Mouse (Mus musculus) ovary, postnatal 10 days (tissue): ENCODE results near the gene Nacad.

Source experiments
- DNase-seq: peaks from one replicate; pipeline ENCODE4 v3.0.0; 2022; ENCODE audit warnings: low spot score

Nacad gene

DNA sequence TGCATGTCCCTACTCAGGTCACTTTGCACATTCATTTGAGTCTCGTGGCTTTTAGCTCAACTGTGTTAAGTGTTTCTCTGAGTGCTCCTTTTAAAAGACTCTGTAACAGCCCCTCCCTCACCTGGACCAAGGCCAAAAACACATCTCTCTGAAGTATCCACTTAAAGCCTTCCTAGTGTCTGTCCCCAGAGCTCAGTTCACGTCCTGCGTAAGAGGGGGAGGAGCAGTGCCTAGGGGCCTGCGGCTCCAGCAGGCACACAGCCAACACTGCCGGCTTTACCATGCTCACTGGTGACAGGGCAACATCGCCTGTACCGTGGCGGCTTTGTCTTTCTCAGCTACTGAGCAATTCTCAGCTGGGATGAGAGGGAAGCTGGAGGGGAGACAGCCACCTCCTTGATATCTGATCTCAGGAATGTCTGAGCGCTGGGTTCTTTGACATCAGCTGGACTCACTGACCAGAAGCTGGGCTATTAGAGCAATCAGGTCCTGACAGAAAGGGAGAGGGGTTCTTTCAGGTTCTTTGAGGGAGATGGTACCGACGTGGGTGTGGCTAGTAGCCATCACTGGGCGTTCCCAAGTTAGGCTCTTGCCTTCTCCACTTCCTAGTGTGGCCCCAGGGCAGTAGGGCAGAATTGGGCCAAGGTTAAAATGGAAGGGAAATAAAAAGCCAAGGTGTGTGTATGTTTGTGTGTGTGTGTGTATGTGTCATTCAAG is 1.8 kb downstream of the Nacad start:
- DNase-seq: no peak

DNA sequence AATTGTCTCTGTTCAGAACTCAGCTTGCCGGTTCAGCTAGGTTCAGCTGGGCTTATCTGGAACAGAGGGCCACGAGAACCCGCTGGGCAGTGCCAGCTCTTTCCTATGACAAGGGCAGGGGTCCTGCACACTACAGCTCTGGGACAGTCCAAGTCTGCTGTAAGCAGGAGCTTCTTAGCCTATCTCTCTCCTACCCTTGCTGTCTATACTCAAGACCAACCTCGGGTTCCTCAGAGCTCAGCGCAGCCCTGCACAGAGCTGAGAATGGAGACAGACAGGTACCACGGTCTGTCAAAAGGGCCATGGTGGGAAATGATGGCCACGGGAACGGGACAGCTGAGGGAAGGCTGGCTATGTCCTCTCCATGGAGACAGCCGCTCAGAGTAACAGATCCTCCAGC is 2.6 kb downstream of the Nacad start:
- no peak for DNase-seq

DNA sequence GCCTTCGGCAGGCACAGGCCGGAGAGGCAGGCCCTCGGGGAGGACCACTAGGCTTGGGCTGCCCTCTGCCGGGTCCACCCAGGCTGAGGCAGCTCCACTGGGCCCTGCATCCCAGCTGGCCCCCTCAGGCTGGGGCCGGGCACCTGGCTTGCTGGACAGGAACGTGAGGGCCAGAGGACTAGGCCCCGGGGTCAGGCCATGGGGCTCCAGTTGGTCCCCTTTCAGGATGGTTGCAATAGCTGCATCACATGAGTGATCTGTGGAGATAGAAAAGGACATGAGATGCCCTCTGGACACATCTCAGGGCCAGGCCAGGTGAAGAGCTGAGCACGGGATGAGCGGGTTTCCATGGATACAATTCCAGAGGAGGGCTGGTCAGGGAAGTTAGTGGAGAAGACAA is 3.2 kb downstream of the Nacad start:
- no peak for DNase-seq

DNA sequence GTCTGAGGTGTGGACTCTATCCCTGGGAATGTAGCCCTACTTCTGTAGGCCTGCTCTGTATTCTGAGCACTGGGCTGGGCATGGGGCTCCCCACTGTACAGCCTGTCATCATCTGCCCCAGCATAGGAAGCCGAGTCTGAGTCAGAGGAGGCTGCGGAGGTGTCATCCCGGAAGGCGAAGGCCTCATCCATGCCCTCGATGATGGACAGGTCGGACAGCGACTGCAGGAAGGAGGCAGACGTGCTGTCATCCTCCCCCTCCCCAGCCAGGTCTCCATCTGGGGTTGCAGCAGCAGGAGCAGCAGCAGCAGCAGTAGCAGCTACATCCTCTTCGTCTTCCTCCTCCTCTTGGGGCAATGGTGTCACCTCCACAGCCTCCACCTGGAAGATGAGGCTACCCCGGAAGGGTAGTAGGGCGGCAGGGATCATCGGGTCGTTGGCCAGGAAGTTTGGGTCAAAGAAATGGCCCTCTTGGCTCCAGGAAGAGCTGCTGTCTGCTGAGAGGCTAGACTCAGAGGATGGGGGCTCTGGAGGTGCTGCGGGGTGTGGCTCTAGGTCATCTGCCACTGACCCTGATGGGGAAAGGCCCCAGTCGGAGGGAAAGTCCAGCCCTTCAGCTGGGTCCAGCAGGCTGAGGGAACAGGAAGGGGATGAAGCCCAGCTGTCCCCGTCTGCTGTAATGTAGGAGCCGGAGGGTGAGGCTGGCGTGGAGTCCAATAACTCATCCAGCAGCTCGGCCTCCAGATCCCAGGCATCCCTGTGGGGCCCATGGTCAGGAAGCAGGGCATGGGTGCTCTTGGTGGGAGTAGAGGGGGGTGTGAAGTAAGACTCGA is 4.0 kb downstream of the Nacad start:
- no peak for DNase-seq

DNA sequence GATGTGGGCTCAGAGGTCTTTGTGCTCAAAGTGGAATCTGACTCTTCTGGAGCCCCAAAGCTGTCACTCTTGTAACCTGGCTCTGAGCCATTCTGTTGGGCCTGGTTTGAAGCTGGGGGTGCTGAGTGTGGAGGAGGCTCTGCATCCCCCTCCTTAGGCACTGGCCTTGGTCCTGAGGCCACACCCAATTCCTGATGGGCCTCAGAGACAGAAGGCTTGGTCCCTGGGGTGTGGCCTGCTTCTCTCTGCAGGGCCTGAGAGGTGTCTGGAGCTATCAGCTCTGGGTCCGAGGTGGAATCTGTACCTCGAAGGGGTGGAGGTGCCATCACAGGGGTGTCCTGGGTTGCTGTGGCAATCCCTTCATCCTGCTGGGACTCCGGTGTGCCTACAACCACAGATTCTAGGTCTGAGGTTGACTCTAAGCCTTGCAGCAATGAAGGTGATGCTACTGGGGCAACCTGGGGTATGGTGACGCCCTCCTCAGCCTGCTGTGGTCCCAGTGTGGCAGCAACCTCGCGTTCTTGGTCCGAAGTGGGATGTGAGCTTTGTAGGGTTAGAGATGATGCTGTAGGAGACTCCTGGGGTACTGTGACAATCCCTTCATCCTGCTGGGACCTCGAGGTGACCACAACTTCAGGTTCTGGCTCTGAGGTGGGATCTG is 5.4 kb downstream of the Nacad start:
- no peak for DNase-seq

DNA sequence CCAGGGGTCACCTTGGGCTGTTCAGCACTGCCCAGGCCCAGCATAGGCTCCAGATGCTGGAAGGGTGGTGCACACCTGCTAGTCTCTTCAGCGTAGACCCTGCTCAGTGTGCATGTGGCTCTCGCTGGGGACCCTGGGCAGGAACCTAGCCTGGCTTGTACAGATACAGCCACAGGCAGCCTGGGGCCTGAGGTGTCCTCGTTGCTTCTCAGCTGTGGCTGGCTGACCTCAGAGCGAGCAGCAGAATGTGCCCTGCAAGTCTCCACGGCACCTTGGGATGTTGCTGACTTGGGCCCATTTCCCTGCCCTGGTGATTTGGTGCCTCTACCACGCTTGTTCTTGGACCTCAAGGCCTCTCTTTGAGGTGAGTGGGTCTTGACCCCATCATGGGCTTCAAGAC is 6.0 kb downstream of the Nacad start:
- DNase-seq: no peak

DNA sequence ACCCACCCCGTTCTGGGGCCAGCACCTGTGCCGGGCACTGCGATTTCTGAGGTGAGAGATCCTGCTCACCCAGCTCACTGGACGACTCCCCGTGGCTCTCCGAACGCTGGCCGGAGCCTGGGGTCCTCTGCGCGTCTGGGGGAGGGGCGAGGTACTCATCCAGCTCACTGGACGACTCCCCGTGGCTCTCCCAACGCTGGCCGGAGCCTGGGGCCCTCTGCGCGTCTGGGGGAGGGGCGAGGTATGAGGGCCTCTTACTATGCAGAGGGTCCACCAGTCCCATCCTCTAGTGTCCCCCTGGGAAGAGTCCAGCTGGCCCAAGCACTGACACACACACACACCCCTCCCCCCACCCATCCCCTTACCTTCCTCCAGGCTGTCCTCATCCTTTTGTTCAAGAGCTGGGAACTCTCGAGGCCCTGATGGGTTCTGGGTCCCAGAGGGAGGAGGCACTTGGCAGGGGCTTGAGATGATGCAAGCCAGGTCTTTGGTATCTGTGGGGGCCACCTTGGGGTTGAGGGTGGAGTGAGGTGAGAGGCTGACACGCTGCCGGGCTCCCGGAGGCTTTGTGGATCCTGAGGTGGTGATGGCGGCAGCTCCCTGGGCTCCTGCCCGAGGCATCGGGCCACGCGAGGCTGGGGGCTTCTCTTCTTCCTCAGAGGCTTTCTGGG is 6.7 kb downstream of the Nacad start:
- no peak for DNase-seq

DNA sequence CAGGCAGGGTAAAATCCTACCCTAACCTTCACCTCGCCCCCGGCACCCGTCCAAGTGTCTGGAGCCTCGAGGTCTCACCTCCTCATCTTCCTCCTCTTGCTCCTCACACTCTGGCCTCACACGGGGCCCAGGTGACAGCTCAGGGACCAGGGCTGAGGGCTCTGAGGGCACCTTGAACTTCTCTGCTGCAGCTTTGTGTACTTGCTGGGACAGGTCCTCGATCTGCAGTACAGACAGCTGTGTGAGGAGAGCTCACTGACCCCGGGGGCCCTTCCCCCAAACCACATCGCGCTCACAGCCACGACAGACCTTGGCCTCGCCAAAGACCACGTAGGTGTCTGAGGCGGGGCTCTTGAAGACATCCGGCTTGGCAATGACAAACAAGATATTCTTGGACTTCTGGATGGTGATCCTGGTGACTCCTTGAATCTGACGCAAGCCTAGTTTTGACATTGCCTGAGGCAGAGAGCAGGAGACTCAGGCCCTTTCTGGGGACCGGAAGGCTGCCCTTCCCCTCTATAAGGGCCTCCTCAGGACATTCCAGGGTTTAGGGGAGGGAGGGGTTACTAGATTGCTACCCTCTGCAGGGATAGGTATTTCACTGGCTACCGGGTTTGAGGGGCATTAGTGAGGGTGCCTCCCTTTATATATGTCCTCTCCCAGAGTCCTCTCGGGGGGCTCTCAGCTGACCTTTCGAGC is 7.5 kb downstream of the Nacad start:
- DNase-seq: no peak

DNA sequence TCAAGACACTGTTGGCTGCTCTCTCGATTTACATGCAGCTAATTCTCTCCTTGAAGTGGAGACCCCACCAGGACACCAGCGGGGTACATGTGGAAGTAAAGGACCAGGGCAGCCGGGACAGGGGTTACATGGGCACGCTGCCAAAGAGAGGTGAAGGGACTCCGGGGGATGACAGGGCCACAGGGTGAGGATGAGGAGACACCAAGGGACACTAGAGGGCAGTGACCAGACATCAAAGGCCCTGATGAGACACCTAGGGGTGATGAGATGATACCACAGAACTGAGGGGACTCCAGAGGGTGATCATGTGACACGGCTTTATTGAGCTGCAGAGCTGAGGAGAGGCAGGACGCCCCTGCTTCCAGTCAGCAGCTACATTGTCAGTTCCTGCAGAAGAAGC is 8.3 kb downstream of the Nacad start:
- DNase-seq: no peak

DNA sequence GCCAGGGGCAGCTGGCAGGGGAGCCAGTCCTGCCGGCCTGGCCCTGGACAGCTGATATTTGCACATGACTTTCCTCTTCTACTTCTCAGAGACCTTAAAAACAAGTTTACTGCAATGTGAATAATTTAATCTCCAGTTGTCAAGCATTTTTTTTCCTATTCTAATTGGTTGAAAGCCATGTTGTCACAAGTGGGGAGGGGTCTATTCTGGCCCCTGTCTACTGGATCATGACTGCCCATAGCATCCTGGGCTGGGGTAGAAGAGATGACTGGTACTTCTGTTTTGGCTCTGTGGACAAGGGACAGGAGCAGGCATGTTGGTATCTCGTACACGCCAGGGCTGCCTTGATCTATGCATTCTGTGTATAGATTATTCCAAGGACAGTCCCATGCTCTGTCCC is 9.2 kb downstream of the Nacad start:
- no peak for DNase-seq

DNA sequence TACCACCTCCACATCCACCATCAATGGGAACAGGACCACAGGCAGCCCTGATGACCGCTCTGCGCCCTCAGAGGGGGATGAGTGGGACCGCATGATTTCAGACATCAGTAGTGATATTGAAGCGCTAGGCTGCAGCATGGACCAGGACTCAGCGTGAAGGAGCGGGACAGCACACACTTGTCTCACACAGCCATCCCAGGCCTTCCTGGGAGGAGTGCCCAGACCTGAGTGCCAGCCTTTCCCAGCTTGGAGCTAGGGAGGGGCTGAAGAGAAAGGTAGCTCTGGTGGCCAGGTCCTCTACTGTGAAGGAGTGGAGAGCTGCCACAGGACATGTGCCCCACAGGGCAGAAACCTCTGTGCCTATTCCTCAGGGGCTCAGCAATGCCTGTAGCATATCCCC is 9.6 kb downstream of the Nacad start:
- DNase-seq: no peak

DNA sequence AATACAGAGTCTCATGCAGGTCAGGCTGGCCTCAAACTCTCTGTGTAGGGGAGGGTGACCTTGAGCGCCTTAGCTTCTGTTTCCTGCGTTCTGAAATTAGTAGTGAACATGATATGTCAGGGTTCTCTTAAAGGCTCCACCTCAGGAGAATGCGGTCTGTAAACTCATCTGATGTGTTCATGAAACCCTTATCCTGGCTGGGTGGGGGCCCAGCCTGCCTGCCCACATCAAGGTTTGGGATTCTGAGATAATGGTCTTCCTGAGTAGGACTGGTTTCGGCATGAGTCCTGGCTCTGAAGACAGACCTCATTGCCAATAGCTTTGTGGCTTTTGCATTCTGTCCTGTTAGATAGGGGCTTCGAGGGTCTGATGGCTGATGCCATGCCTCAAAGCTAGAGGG is 10.5 kb downstream of the Nacad start:
- no peak for DNase-seq

DNA sequence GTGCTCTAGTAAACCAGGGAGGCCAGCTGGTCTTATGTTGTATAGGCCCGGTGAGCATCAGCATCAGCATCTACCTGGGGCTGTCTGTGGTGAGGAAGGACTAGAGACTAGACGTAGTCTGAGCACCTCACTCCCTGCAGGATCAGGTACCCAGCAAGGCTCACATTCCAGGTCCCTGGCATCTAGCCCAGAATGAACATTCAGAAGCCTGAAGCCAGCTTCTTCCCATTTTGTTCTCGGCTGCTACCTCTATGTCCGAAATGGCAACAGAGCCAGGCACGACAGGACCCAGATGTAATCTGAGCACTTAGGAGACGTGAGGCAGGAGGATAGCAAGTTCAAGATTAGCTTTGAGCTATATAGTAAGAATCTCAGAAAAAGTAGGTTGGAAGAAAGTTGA is 11.0 kb downstream of the Nacad start:
- no peak for DNase-seq

DNA sequence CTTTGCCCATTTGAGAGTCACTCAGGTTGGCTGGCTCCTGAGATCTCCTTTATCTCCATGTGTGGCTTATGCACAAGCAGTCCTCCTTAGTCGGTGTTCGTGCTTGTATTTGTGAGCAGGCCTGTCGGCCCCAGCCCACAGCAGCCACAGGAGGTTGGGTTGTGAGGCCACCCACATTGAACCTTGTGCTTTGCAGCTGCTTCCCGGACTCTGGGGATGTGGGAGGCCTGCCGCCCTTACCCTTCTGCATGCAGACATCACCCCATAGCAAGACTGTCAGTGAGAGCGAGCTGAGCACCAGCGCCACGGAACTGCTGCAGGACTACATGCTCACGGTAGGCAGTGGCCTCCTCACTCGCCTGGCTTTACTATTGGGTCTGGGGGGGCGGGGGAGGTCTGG is 12.4 kb downstream of the Nacad start:
- DNase-seq: no peak

DNA sequence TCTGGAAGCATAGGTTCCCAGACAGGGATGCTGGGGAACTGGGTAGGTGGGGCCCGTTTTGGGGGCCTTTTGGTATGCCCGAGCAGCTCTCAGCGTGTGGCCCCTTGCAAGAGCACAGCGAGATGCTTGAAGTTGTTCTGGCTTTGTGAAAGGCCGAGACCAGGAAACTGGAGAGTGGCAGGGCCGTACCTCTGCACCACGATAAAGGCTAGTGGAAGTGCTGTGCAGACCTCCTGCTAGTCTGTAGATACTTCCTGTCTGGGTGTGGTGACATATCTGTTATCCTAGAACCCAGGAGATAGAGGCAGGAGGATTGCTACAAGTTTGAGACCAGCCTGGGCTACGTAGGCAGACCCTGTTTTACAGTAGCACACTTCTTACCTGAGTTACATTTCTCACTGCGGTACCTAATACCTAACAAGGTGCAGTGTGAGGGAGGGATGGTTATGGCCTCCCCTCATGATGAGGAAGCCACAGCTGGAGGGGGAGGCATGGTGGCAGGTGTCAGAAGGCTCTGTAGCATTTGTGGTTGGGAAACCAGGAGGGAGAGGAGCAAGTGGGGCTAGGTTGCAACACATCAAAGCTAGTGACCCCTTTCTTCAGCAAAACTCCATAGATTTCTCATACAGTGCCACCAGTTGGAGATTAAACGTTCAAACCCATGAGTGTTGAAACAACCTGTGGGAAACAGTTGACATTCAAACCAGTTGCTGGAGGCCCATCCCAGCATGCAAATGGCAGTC is 14.7 kb downstream of the Nacad start:
- DNase-seq: no peak

DNA sequence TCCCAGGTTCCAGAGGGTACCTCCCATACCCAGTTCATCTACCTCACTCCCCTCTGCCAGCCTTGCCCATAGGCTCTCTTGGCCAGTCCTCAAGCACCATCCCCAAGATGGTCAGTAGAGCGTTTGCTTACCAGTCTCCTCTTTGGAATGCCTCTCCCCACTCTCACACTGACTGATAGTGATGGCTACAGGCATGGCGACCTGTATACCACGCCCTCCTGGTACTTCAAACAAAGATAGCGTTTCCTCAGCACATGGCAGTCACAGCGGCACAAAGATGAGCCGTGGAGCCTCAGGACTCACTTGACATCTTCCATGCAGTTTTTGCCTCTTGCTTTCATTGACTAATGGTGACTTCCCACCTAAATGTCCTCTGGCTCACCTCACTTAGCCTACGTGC is 16.0 kb downstream of the Nacad start:
- no peak for DNase-seq

DNA sequence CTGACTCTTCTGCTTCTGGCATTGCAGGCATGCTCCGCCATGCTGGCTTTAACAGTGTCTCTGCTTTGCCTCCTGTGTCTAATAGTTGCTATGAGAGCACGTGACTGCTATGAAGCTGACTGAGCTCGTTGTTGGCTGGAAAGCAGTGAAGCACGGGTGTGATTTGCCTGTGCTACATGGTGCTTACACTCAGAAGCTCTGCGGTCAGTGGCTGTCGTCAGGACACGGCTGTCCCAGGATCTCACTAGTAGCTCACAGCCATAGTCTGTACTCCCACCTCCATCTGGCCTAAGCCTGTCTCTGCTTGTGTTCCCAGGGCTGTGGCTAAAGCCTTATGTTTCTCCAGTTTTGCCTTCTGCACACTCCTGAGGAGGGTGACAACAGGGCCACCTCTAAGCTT is 17.6 kb downstream of the Nacad start:
- no peak for DNase-seq

DNA sequence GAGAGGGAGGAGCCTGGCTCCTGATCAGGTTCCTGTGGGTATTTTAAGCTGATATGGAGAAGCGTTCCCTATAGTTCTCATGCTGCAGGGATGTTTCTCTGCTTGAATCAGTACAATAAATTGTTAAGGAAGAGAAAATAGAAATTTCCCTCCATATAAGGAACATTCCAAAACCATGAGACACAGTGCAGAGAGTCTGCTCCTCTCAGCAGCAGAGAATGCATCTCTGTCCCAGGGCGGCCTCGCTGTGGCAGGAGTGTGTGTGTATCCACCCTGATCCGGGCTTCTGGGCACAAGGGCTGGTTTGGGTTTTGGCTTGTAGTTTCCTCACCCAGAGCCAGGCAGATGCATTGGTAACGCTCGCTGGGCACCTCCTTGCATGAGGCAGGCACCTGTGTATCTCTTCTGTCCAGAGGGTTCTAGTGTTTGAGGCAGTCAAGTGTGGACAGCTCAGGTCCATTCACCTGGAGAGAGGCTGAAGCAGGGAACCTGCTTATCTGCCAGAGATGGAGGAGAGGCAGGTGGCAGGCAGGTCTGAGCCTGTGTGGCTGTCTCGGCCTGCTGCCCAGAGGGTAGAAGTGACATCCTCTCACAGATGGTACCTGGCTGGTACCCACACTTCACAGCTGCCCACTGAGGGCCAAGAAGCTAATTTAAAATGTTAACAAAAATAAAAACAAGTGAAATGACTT is 18.5 kb downstream of the Nacad start:
- no peak for DNase-seq

DNA sequence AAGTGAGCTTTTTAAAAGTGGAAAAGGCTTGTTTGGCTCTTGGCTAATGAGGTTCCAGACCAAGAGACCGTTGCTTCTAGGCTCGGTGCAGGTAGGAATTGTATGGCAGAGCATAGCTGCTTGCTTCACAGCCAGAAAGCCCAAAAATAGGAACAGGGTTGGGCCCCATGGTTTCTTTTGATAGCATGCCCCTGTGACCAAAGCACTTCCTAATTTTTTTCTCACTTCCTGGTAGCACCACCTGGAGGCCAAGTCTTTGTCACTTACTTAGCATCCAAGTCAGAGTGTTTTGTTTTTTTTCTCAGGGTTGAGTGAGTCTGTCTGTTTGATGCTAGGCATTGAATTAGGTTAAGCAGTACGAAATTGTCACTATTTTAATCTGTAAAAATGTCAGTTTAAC is 19.2 kb downstream of the Nacad start:
- DNase-seq: no peak

DNA sequence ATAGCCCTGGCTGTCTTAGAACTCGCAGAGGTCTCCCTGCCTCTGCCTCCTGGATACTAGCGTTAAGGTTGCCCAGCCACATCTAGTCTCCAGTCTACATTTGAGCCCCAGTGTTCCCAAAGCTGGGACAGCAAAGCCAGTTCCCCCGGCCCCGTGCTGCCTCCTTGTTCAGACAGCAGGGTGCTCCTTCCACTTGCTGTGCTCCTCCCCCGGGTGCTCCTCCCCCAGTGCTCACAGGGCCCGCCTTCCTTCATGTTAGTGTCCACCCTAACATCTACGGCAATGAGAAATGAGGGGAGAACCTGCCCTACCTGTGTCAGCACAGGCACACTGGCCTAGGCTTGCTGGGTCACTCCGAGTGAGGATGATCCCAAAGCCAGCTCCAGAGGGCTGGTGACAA is 20.1 kb downstream of the Nacad start:
- DNase-seq: no peak

DNA sequence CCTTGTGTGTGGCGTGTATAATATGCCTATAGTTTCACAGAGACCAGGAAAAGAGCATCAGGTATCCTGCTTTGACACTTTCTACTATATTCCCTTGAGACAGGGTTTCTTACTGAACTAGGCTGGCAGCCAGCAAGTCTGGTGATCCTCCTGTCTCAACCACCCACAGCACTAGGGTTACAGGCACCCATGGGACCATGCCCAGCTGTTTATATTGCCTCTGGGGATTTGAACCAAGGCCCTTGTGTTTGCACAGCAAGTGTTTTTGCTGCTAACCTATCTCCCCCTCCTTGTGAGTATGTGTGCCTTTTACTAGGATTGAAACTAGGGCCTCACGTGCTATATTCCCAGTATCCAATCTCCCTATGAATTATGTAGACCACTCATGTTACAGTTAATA is 24.3 kb downstream of the Nacad start:
- DNase-seq: no peak
